ENCODE assay signal across 24 mouse cellular contexts in the genomic region with DNA sequence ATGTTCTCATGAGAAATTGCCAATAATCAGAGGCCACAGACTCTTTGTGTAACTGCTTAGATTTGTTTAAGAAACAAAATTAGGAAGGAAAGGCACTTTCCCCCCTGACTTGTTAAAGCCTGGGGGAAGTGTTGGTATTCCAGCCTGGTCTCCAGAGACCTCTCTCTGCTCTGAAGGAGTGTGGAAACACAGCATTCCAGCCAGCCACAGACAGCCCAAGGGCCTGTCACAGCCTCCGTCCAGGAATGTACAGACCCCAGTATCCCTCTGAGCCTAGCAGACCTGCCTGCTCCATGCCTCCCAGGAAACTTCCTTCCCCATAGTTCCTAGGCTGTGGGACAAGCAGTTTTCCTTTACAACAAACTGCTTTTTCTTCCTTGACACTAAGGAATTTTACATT.
DNase-seq lines count a peak whose midpoint lies in the region; ATAC-seq lines count a peak whose summit lies in the region.
"Had no signal": no experiment of that assay in that cellular context is flagged by ENCODE, and none has a peak within 500 bp of the region (broad histone marks: within the 10 kb centered on the region; RNA-seq: fewer than 3 reads in every experiment).

No protein-coding gene starts in this region.

- 47% methylated on average over 1 of the region's 1 CpGs for WGBS in hindbrain, embryonic 12.5 days
- 27% methylated on average over 1 of the region's 1 CpGs for WGBS in hindbrain, embryonic 16.5 days
- 67% methylated on average over 1 of the region's 1 CpGs for WGBS in neural tube, embryonic 14.5 days
- WGBS in intestine, embryonic 15.5 days = 32% methylated on average over 1 of the region's 1 CpGs
- 52% methylated on average over 1 of the region's 1 CpGs for WGBS in forebrain, embryonic 10.5 days
- WGBS in midbrain, embryonic 14.5 days = 54% methylated on average over 1 of the region's 1 CpGs

- no peak overlapping the region for H3K27ac ChIP-seq in hindbrain, embryonic 12.5 days
- H3K27ac ChIP-seq in hindbrain, embryonic 16.5 days (ENCODE audit: low read depth, low read length) = no peak overlapping the region
- H3K27ac ChIP-seq in neural tube, embryonic 14.5 days (ENCODE audit: low read depth, low read length) = 0 out of 2 replicates have a peak overlapping the region, but pooled peaks have one; percentile 39
- H3K27ac ChIP-seq in intestine, embryonic 15.5 days = peak overlapping the region; percentile 1; the same call in 1 of the 2 replicates
- H3K27ac ChIP-seq in forebrain, embryonic 10.5 days = no peak overlapping the region; the same call in 1 of the 2 replicates
- H3K27ac ChIP-seq in midbrain, embryonic 14.5 days (replicated peaks; ENCODE audit: low read depth, low read length) = no peak overlapping the region
- H3K27ac ChIP-seq: heart, embryonic 15.5 days; hindbrain, postnatal 0 days; layer of hippocampus, adult 2 months; liver, embryonic 12.5 days had no signal

- H3K9ac ChIP-seq in hindbrain, embryonic 12.5 days = peak overlapping the region; percentile 20; the same call in 1 of the 2 replicates
- H3K9ac ChIP-seq in hindbrain, embryonic 16.5 days (ENCODE audit: low read depth, low read length) = no peak overlapping the region
- no peak overlapping the region for H3K9ac ChIP-seq in neural tube, embryonic 14.5 days (replicated peaks; ENCODE audit: low read depth, low read length)
- H3K9ac ChIP-seq in intestine, embryonic 15.5 days = no peak overlapping the region
- H3K9ac ChIP-seq in midbrain, embryonic 14.5 days (replicated peaks; ENCODE audit: low read length) = no peak overlapping the region
- H3K9ac ChIP-seq: heart, embryonic 15.5 days; liver, embryonic 12.5 days had no signal

- H3K4me3 ChIP-seq in hindbrain, embryonic 12.5 days = no peak overlapping the region
- no peak overlapping the region for H3K4me3 ChIP-seq in hindbrain, embryonic 16.5 days (ENCODE audit: low read length)
- H3K4me3 ChIP-seq in neural tube, embryonic 14.5 days (ENCODE audit: low read depth, low read length) = no peak overlapping the region
- no peak overlapping the region for H3K4me3 ChIP-seq in intestine, embryonic 15.5 days (replicated peaks)
- H3K4me3 ChIP-seq in forebrain, embryonic 10.5 days = no peak overlapping the region
- H3K4me3 ChIP-seq in midbrain, embryonic 14.5 days (replicated peaks; ENCODE audit: low read depth, low read length) = no peak overlapping the region
- H3K4me3 ChIP-seq: heart, embryonic 15.5 days; layer of hippocampus, adult 2 months; liver, embryonic 12.5 days; megakaryocyte, embryonic 14.5 days had no signal

- DNase-seq in neural tube, embryonic 10.5 days (ENCODE audit: extremely low spot score, low spot score) = no peak
- peak; percentile 61 for DNase-seq in yolk sac, embryonic 10.5 days (ENCODE audit: low spot score)
- DNase-seq in forebrain, embryonic 10.5 days (ENCODE audit: extremely low spot score, low spot score) = no peak
- DNase-seq in midbrain, embryonic 14.5 days = no peak
- DNase-seq: adrenal gland, adult 8-10 months; cerebellum, adult 8-10 months; gastrocnemius, postnatal 25 days; heart, postnatal 4 days; kidney, adult 9 months; layer of hippocampus, postnatal 36 days; left cerebral cortex, postnatal 4 days; lung, postnatal 10 days; right cerebral cortex, postnatal 4 days had no signal

- ATAC-seq in hindbrain, embryonic 12.5 days (ENCODE audit: low FRiP score) = no peak
- ATAC-seq in hindbrain, embryonic 16.5 days = no peak
- ATAC-seq in neural tube, embryonic 14.5 days (ENCODE audit: low read depth) = no peak
- ATAC-seq in intestine, embryonic 15.5 days = no peak
- no peak for ATAC-seq in midbrain, embryonic 14.5 days (ENCODE audit: low FRiP score, low TSS enrichment)
- ATAC-seq: forebrain, embryonic 14.5 days; hindbrain, postnatal 0 days; liver, embryonic 12.5 days; midbrain, embryonic 16.5 days had no signal

- no peak overlapping the region for H3K4me2 ChIP-seq in hindbrain, embryonic 12.5 days (replicated peaks)
- H3K4me2 ChIP-seq in hindbrain, embryonic 16.5 days (ENCODE audit: low read length) = no peak overlapping the region
- no peak overlapping the region for H3K4me2 ChIP-seq in neural tube, embryonic 14.5 days (ENCODE audit: low read depth, low read length)
- no peak overlapping the region for H3K4me2 ChIP-seq in intestine, embryonic 15.5 days (replicated peaks)
- no peak overlapping the region for H3K4me2 ChIP-seq in midbrain, embryonic 14.5 days (ENCODE audit: low read length)
- H3K4me2 ChIP-seq: heart, embryonic 15.5 days; liver, embryonic 12.5 days had no signal

- no peaks in the 10 kb centered on the region for H3K36me3 ChIP-seq in hindbrain, embryonic 12.5 days
- H3K36me3 ChIP-seq in hindbrain, embryonic 16.5 days (ENCODE audit: control insufficient read depth, insufficient read depth, low read length) = no peaks in the 10 kb centered on the region
- no peaks in the 10 kb centered on the region for H3K36me3 ChIP-seq in neural tube, embryonic 14.5 days (ENCODE audit: control insufficient read depth, insufficient read depth, low read length)
- H3K36me3 ChIP-seq in intestine, embryonic 15.5 days = no peaks in the 10 kb centered on the region
- H3K36me3 ChIP-seq in forebrain, embryonic 10.5 days (replicated peaks) = no peaks in the 10 kb centered on the region
- H3K36me3 ChIP-seq in midbrain, embryonic 14.5 days (ENCODE audit: control insufficient read depth, insufficient read depth, low read length) = no peaks in the 10 kb centered on the region
- H3K36me3 ChIP-seq: heart, embryonic 15.5 days; liver, embryonic 12.5 days had no signal

- peaks cover 25% of the 10 kb centered on the region for H3K27me3 ChIP-seq in hindbrain, embryonic 12.5 days
- peaks cover 2% of the 10 kb centered on the region; the same call in 1 of the 2 replicates for H3K27me3 ChIP-seq in hindbrain, embryonic 16.5 days (replicated peaks; ENCODE audit: control insufficient read depth, insufficient read depth, low read length)
- H3K27me3 ChIP-seq in neural tube, embryonic 14.5 days (ENCODE audit: control insufficient read depth, insufficient read depth, low read length) = no peaks in the 10 kb centered on the region
- no peaks in the 10 kb centered on the region for H3K27me3 ChIP-seq in intestine, embryonic 15.5 days (replicated peaks)
- peaks cover 55% of the 10 kb centered on the region for H3K27me3 ChIP-seq in forebrain, embryonic 10.5 days (ENCODE audit: poor library complexity, severe bottlenecking)
- 0 out of 2 replicates have a peak, but pooled peaks cover 2% of the 10 kb centered on the region for H3K27me3 ChIP-seq in midbrain, embryonic 14.5 days (ENCODE audit: control insufficient read depth, insufficient read depth, low read length)

- H3K4me1 ChIP-seq in hindbrain, embryonic 12.5 days = peaks cover 49% of the 10 kb centered on the region
- peaks cover 29% of the 10 kb centered on the region for H3K4me1 ChIP-seq in hindbrain, embryonic 16.5 days (ENCODE audit: control insufficient read depth, insufficient read depth, low read depth, low read length)
- H3K4me1 ChIP-seq in neural tube, embryonic 14.5 days (ENCODE audit: control insufficient read depth, insufficient read depth, low read length) = peaks cover 16% of the 10 kb centered on the region; the same call in 1 of the 2 replicates
- peaks cover 42% of the 10 kb centered on the region for H3K4me1 ChIP-seq in intestine, embryonic 15.5 days (replicated peaks)
- H3K4me1 ChIP-seq in forebrain, embryonic 10.5 days = peaks cover 55% of the 10 kb centered on the region
- peaks cover 25% of the 10 kb centered on the region for H3K4me1 ChIP-seq in midbrain, embryonic 14.5 days (ENCODE audit: control insufficient read depth, insufficient read depth, low read length)

- H3K9me3 ChIP-seq in hindbrain, embryonic 12.5 days (replicated peaks) = no peaks in the 10 kb centered on the region
- H3K9me3 ChIP-seq in hindbrain, embryonic 16.5 days (ENCODE audit: control insufficient read depth, low read length) = no peaks in the 10 kb centered on the region
- H3K9me3 ChIP-seq in neural tube, embryonic 14.5 days (ENCODE audit: control insufficient read depth, low read length) = no peaks in the 10 kb centered on the region
- H3K9me3 ChIP-seq in intestine, embryonic 15.5 days = no peaks in the 10 kb centered on the region
- no peaks in the 10 kb centered on the region for H3K9me3 ChIP-seq in forebrain, embryonic 10.5 days
- H3K9me3 ChIP-seq in midbrain, embryonic 14.5 days (ENCODE audit: control insufficient read depth, low read length) = no peaks in the 10 kb centered on the region
- H3K9me3 ChIP-seq: heart, embryonic 15.5 days; liver, embryonic 12.5 days; megakaryocyte, embryonic 14.5 days had no signal

Comparison
In these comparisons a context has a peak if more than half of its experiments do, and no peak if none do; other contexts are left out.
1. H3K27ac ChIP-seq: peak in neural tube, embryonic 14.5 days (single experiment) and intestine, embryonic 15.5 days (single experiment); none in hindbrain, embryonic 12.5 days (single experiment), hindbrain, embryonic 16.5 days (single experiment), forebrain, embryonic 10.5 days (single experiment) and midbrain, embryonic 14.5 days (single experiment).